ENCODE assay signal across 42 mouse cellular contexts in the genomic region with DNA sequence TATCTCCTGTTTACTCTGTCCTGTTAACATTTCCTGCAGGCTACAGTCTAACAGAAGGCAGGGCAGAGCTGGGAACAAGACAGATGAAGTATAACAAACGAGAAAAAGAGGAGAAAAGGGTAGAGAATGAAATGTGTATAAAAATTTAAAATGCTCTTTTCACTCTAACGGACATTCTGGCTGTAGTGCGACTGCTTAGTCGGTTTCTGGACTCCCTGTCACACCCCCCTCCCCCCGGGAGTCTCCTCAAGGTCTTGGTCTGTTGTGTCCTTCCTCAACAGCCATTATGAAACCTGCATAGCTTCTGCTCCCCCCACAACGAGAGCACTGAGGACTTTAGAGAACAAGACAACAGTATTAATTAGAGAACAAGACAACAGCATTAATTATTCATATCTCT. TPM values are rescaled to one million over a fixed set of nuclear protein-coding genes. Genes with fewer than 3 reads are reported as not detected.
"Had no signal": no experiment of that assay in that cellular context is flagged by ENCODE, and none has a peak within 500 bp of the region (broad histone marks: within the 10 kb centered on the region; RNA-seq: fewer than 3 reads in every experiment).

No protein-coding gene starts in this region.

- DNase-seq: gastrocnemius, adult 2 months; gastrocnemius, postnatal 10 days; gastrocnemius, postnatal 25 days; heart, postnatal 10 days; heart, postnatal 36 days; kidney, adult 11 months; kidney, adult 2 months; kidney, adult 9 months; kidney, postnatal 14 days; kidney, postnatal 36 days; layer of hippocampus, adult 9-11 months; layer of hippocampus, postnatal 36 days; left cerebral cortex, postnatal 4 days had no signal

RNA-seq across cellular contexts. Expression of a gene that starts 8.3 kb away (rescaled TPM):
- total RNA-seq: heart, adult 2 months; heart, postnatal 10 days; heart, postnatal 36 days; hematopoietic stem cell, adult 5-6 weeks; hindbrain, postnatal 0 days; left cerebral cortex, postnatal 4 days; liver, adult 2 months had no signal
- polyA plus RNA-seq: heart, embryonic 12.5 days; heart, embryonic 14.5 days; heart, embryonic 16.5 days; hindbrain, embryonic 11.5 days; hindbrain, embryonic 13.5 days; hindbrain, embryonic 15.5 days; hindbrain, postnatal 0 days; intestine, embryonic 14.5 days; intestine, embryonic 16.5 days; kidney, embryonic 15.5 days; kidney, postnatal 0 days; limb, embryonic 11.5 days; limb, embryonic 13.5 days; limb, embryonic 15.5 days; liver, adult 2 months; liver, embryonic 12.5 days; liver, embryonic 14.5 days; liver, embryonic 16.5 days had no signal

RNA-seq across cellular contexts. Expression of a gene that starts 10.7 kb away (rescaled TPM):
- total RNA-seq: gastrocnemius, adult 2 months; gastrocnemius, postnatal 10 days; gastrocnemius, postnatal 25 days; heart, adult 2 months; heart, postnatal 10 days; heart, postnatal 36 days; hematopoietic stem cell, adult 5-6 weeks; hindbrain, postnatal 0 days; layer of hippocampus, adult 18-20 months; layer of hippocampus, adult 8-10 months; layer of hippocampus, postnatal 14 days; layer of hippocampus, postnatal 36 days; left cerebral cortex, adult 18-20 months; left cerebral cortex, adult 8-10 months; left cerebral cortex, postnatal 10 days; left cerebral cortex, postnatal 25 days; left cerebral cortex, postnatal 4 days; liver, adult 2 months had no signal
- polyA plus RNA-seq: gonadal fat pad, adult 2 months; heart, adult 2 months; heart, embryonic 12.5 days; heart, embryonic 14.5 days; heart, embryonic 16.5 days; hindbrain, embryonic 11.5 days; hindbrain, embryonic 13.5 days; hindbrain, embryonic 15.5 days; hindbrain, postnatal 0 days; intestine, embryonic 14.5 days; intestine, embryonic 16.5 days; kidney, adult 2 months; kidney, embryonic 15.5 days; kidney, postnatal 0 days; large intestine, adult 2 months; limb, embryonic 11.5 days; limb, embryonic 13.5 days; limb, embryonic 15.5 days; liver, adult 2 months; liver, embryonic 12.5 days; liver, embryonic 14.5 days; liver, embryonic 16.5 days had no signal
